Mouse (Mus musculus): ENCODE measurements around the gene Olfr315.
"Not testable (repeated sequence)": the region's sequence is repeated elsewhere in the genome, so short reads cannot be mapped to it uniquely, and the experiment has no call there.

Olfr315 gene

GRCm38 (mm10) chr11:58772888-58773287 is at the start of gene Olfr315:
Olfr315 (plus strand) TSS chr11:58773188.
- DNase-seq, result no peak

GRCm38 (mm10) chr11:58723914-58724313 is 49.1 kb upstream of the Olfr315 start, which contains the start of gene Olfr318:
Olfr318 (minus strand) TSS chr11:58724014.
- no peak for DNase-seq

GRCm38 (mm10) chr11:58727896-58728650 is 44.9 kb upstream of the Olfr315 start:
- not testable (repeated sequence) for DNase-seq

GRCm38 (mm10) chr11:58733372-58733771 is 39.6 kb upstream of the Olfr315 start:
- peak; percentile 28 for DNase-seq

GRCm38 (mm10) chr11:58738792-58739262 is 34.2 kb upstream of the Olfr315 start, which contains the start of gene Olfr317:
Olfr317 (minus strand) TSS chr11:58739212.
- no peak for DNase-seq

- not testable (repeated sequence) for DNase-seq
These were observed 21.9 kb upstream of the Olfr315 start for GRCm38 (mm10) chr11:58751096-58751495.

GRCm38 (mm10) chr11:58752434-58752833 is 20.6 kb upstream of the Olfr315 start, which contains the start of gene Olfr316:
Olfr316 (plus strand) TSS chr11:58752734.
- no peak for DNase-seq

GRCm38 (mm10) chr11:58782480-58783089 is 9.6 kb downstream of the Olfr315 start, which contains the start of gene Olfr314:
Olfr314 (plus strand) TSS chr11:58782952.
- no peak for DNase-seq

- no peak for DNase-seq
These were observed 11.2 kb downstream of the Olfr315 start for GRCm38 (mm10) chr11:58784182-58784581.

- no peak for DNase-seq
These were observed 14.7 kb downstream of the Olfr315 start for GRCm38 (mm10) chr11:58787651-58788050.

- DNase-seq, result no peak
These were observed 15.4 kb downstream of the Olfr315 start for GRCm38 (mm10) chr11:58788346-58788745.

- DNase-seq, result no peak
These were observed 16.5 kb downstream of the Olfr315 start for GRCm38 (mm10) chr11:58789532-58789931.

GRCm38 (mm10) chr11:58790053-58790452 is 17.1 kb downstream of the Olfr315 start:
- no peak for DNase-seq

- no peak for DNase-seq
These were observed 17.7 kb downstream of the Olfr315 start for GRCm38 (mm10) chr11:58790646-58791045.

GRCm38 (mm10) chr11:58795856-58796255 is 22.9 kb downstream of the Olfr315 start:
- DNase-seq, result no peak

GRCm38 (mm10) chr11:58796850-58797249 is 23.9 kb downstream of the Olfr315 start:
- DNase-seq, result peak; percentile 24

GRCm38 (mm10) chr11:58799747-58800146 is 26.8 kb downstream of the Olfr315 start:
- DNase-seq, result no peak

GRCm38 (mm10) chr11:58801558-58802228 is 28.7 kb downstream of the Olfr315 start, which contains the start of gene Fam183b:
Fam183b (minus strand) TSS chr11:58801960.
- peak; percentile 22 for DNase-seq

GRCm38 (mm10) chr11:58803871-58804270 is 30.9 kb downstream of the Olfr315 start:
- DNase-seq, result no peak

GRCm38 (mm10) chr11:58804393-58804792 is 31.4 kb downstream of the Olfr315 start:
- no peak for DNase-seq

GRCm38 (mm10) chr11:58812001-58812400 is 39.0 kb downstream of the Olfr315 start:
- no peak for DNase-seq

GRCm38 (mm10) chr11:58814700-58815099 is 41.7 kb downstream of the Olfr315 start, which contains the start of gene Olfr313:
Olfr313 (plus strand) TSS chr11:58815000.
- DNase-seq, result not testable (repeated sequence)

GRCm38 (mm10) chr11:58815676-58816075 is 42.7 kb downstream of the Olfr315 start:
- no peak for DNase-seq

All from right cerebral cortex, postnatal 4 days (tissue).